Mouse (Mus musculus) limb, embryonic 14.5 days (tissue): ENCODE measurements around the gene Pik3ca. TPM values are rescaled to one million over a fixed set of nuclear protein-coding genes. Genes with fewer than 3 reads are reported as not detected.
"Not testable (repeated sequence)": the region's sequence is repeated elsewhere in the genome, so short reads cannot be mapped to it uniquely, and the experiment has no call there.

Source experiments
- ATAC-seq: fragments of 200-750 bp; cut with Nextera tagmentation; 2 replicates; pipeline ENCODE4 v1.8.0; 2017; ENCODE audit warnings: low read depth, moderate number of reproducible peaks, moderate TSS enrichment; ENCODE audit not compliant: low FRiP score
- DNase-seq: peaks from one replicate; pipeline ENCODE4 v3.0.0-alpha.2; 2015; ENCODE audit warnings: low spot score
- H3K27ac ChIP-seq: fragments of 300-500 bp; sonication (generic); replicated peaks from 2 replicates; pipeline ENCODE4 v1.5.1; 2014; ENCODE audit warnings: low read depth, mild to moderate bottlenecking, low read length, moderate library complexity, mixed read lengths
- H3K27me3 ChIP-seq: fragments of 300-500 bp; sonication (generic); 2 replicates; pipeline ENCODE4 v1.6.1; 2014; ENCODE audit warnings: low read length, mixed read lengths; ENCODE audit not compliant: control insufficient read depth, insufficient read depth
- H3K36me3 ChIP-seq: fragments of 300-500 bp; sonication (generic); 2 replicates; pipeline ENCODE4 v1.6.1; 2014; ENCODE audit warnings: mild to moderate bottlenecking, low read length, moderate library complexity, mixed read lengths; ENCODE audit not compliant: control insufficient read depth, insufficient read depth
- H3K4me1 ChIP-seq: fragments of 300-500 bp; sonication (generic); 2 replicates; pipeline ENCODE4 v1.6.1; 2014; ENCODE audit warnings: antibody characterized with exemption, low read length, mixed read lengths; ENCODE audit not compliant: control insufficient read depth, insufficient read depth
- H3K4me2 ChIP-seq: fragments of 300-500 bp; sonication (generic); replicated peaks from 2 replicates; pipeline ENCODE4 v1.6.1; 2014; ENCODE audit warnings: low read depth, mild to moderate bottlenecking, low read length, moderate library complexity; ENCODE audit not compliant: severe bottlenecking
- H3K4me3 ChIP-seq: fragments of 300-500 bp; sonication (generic); replicated peaks from 2 replicates; pipeline ENCODE4 v1.5.1; 2014; ENCODE audit warnings: low read length
- H3K9ac ChIP-seq: fragments of 300-500 bp; sonication (generic); 2 replicates; pipeline ENCODE4 v1.6.1; 2014; ENCODE audit warnings: mild to moderate bottlenecking, low read depth, low read length, moderate library complexity; ENCODE audit not compliant: severe bottlenecking
- H3K9me3 ChIP-seq: fragments of 300-500 bp; sonication (generic); 2 replicates; pipeline ENCODE4 v1.6.1; 2016; ENCODE audit warnings: low read length; ENCODE audit not compliant: control insufficient read depth
- POLR2A ChIP-seq: fragments of 200-500 bp; IDR thresholded peaks from 2 replicates; pipeline ENCODE4 v1.8.0; 2012; ENCODE audit warnings: inconsistent platforms, mild to moderate bottlenecking, moderate library complexity, borderline replicate concordance; ENCODE audit not compliant: insufficient read depth, insufficient read length; ENCODE audit errors: extremely low read depth
- WGBS: fragments of 180-500 bp; shearing (Covaris S2); extraction: QIAGEN DNeasy Blood & Tissue Kit; methylation state at CpG from one replicate; pipeline ENCODE4 v1.1.7; 2014; 5-methylcytosine and 5-hydroxymethylcytosine counted together
- polyA plus RNA-seq, 2 experiments: library from polyadenylated mRNA; depleted of rRNA in 1 of 2; stranded (reverse) in 1 of 2; unstranded in 1 of 2; fragments of >200 nt; fragmentation: Nextera tagmentation in 1 of 2; extraction: Ambion mirVana in 1 of 2; gene quantifications; 2 replicates each; pipeline versions ENCODE4 v1.2.1 to v1.2.3; 2012 to 2014

Pik3ca gene
- polyA plus RNA-seq, 2 experiments, result 17.0 to 17.1 TPM

DNA sequence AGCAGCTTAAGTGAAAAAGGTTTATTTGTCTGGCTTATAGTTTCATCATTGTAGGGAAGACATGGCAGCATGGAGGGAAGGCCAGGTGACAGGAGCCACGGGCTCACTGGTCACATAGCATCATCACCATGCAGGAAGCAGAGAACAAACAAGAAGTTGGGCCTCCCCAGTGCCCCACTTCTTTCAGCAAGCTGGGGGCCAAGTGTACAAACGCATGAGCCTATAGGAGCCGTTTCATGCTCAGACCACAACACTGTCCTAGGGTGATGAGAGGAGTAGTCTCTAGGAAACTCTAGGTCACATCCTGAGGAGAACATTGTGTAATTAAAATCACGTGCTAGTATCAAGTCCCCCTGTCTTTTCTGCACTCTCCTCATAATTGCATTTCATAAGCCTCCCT lies 30.2 kb downstream of the Pik3ca start:
- no peaks in the 10 kb centered on the region for H3K4me1 ChIP-seq
- ATAC-seq (no peak), DNase-seq (no peak)
- H3K4me2 ChIP-seq, result no peak overlapping the region
- no peak overlapping the region for H3K4me3 ChIP-seq
- H3K36me3 ChIP-seq, result no peaks in the 10 kb centered on the region
- no peak for TF ChIP-seq POLR2A
- H3K9ac ChIP-seq, result no peak overlapping the region
- H3K27me3 ChIP-seq, result no peaks in the 10 kb centered on the region
- 72% methylated on average over 4 of the region's 4 CpGs for WGBS
- H3K9me3 ChIP-seq, result no peaks in the 10 kb centered on the region
- no peak overlapping the region for H3K27ac ChIP-seq

DNA sequence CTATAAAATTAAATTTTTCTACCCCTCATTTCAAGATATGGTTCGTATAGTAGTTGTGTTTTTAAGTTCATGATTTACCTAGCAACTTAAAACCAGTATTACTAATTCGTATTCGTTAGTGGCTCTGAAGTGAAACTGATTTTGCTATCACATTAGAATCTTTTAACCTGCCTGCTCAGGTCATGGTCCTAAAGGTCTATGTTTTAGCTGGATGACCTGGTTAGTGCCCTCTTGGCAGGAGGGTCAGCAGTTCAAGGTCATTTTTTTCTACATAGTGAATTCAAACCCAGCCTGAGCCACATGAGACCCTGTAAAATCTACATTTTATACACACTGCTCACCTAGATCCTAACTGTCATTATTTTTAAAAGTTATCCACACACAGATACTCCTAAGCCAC lies 30.9 kb downstream of the Pik3ca start:
- no peak overlapping the region for H3K27ac ChIP-seq
- H3K27me3 ChIP-seq, result no peaks in the 10 kb centered on the region
- H3K9me3 ChIP-seq, result no peaks in the 10 kb centered on the region
- no peak for DNase-seq
- H3K36me3 ChIP-seq, result no peaks in the 10 kb centered on the region
- H3K4me3 ChIP-seq, result no peak overlapping the region
- H3K4me1 ChIP-seq, result no peaks in the 10 kb centered on the region
- WGBS, result 86% methylated on average over 3 of the region's 3 CpGs
- no peak overlapping the region for H3K9ac ChIP-seq
- TF ChIP-seq POLR2A, result no peak
- H3K4me2 ChIP-seq, result no peak overlapping the region
- no peak for ATAC-seq

DNA sequence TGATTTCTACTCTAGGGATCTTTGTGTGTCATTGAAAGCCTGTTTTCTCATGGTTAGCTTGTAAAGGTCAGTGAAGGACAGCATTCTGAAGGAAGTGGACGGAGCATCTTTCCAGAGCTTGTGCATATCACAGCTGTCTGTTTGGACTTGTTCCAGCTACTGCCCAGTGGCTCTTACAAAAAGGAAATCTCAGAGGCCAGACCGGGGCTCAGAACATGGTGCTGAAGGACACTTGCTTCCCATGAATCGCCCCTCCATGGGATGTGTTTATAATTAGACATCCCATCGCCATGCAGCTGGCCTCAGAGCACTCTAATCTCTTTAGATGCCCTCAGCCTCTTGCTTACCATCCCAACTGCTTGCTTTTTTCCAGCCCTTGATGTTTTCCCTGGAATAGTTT lies 31.4 kb downstream of the Pik3ca start:
- Histone ChIP-seq H3K4me1 (no peaks in the 10 kb centered on the region), H3K36me3 (no peaks in the 10 kb centered on the region), H3K4me3 (no peak overlapping the region), H3K9me3 (no peaks in the 10 kb centered on the region), H3K4me2 (no peak overlapping the region), H3K27ac (no peak overlapping the region), H3K9ac (no peak overlapping the region), H3K27me3 (no peaks in the 10 kb centered on the region)
- WGBS, result 72% methylated on average over 4 of the region's 4 CpGs
- DNase-seq, result peak; percentile 40
- TF ChIP-seq POLR2A, result no peak
- ATAC-seq, result 0 out of 2 replicates have a peak, but pooled peaks have one; percentile 30

DNA sequence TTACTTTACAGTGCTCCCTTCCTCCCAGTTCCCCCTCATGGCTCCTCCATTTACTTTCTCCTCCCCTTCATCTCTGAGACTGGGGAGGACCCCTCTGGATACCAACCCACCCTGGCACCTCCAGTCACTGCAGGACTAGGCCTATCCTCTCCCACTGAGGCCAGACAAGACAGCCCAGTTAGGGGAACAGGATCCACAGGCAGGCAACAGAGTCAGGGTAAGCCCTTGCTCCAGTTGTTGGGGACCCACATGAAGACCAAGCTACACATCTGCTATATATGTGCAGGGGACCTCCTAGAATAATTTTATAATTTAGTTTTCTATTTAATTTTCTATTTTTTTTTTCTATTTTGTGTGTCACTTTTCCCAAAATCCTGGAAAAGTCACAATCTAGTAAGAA lies 31.9 kb downstream of the Pik3ca start:
- not testable (repeated sequence) for H3K27me3 ChIP-seq, H3K4me2 ChIP-seq, H3K36me3 ChIP-seq, H3K4me1 ChIP-seq, H3K4me3 ChIP-seq, H3K9ac ChIP-seq, H3K9me3 ChIP-seq, H3K27ac ChIP-seq, DNase-seq
- ATAC-seq, result 0 out of 2 replicates have a peak, but pooled peaks have one; percentile 30

DNA sequence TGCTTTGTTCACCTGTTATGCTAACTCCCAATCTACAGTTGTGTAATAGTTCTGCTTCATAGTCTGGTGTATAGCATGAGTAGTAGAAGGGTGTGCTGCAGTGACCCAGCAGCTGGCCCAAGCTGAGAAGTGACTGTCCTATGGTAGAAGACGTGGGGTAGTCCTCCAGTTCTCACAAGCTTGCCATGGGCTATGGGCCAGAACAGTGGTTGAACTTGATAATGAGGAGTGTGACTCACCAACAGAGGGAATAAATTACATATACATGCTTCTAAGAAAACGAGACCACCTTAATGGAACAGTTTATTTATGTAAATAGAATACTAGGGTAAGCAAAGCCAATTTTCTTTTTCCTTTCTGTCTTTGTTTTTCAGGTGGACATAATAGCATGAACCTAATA lies 32.9 kb downstream of the Pik3ca start:
- ATAC-seq, result no peak
- Histone ChIP-seq H3K4me1 (no peaks in the 10 kb centered on the region), H3K36me3 (no peaks in the 10 kb centered on the region), H3K27me3 (no peaks in the 10 kb centered on the region), H3K4me3 (no peak overlapping the region), H3K27ac (no peak overlapping the region), H3K4me2 (no peak overlapping the region), H3K9ac (no peak overlapping the region), H3K9me3 (no peaks in the 10 kb centered on the region)
- DNase-seq, result no peak
- no peak for TF ChIP-seq POLR2A
- 70% methylated on average over 2 of the region's 2 CpGs for WGBS

DNA sequence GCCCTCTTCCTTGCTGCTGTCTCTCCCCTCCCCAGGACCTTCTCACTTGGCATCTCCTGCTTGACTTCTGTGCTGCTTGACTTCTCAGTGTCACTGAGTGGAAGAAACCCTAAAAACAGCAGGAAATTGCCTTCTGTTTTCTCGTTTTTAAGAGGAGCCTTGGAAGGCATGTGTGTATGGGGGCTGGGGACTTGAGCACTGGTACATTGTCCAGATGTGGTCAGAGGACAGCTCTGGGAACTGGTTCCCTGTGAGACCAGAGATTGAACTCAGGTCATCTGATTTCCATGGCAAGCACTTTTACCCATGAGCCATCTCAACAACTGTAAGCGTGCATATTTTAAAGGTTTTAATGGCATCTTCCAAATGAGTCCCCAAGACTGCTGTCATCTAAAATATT lies 36.5 kb downstream of the Pik3ca start:
- ATAC-seq (no peak), DNase-seq (no peak)
- Histone ChIP-seq H3K27me3 (no peaks in the 10 kb centered on the region), H3K9me3 (no peaks in the 10 kb centered on the region), H3K9ac (no peak overlapping the region), H3K27ac (no peak overlapping the region), H3K4me3 (no peak overlapping the region), H3K4me1 (no peaks in the 10 kb centered on the region), H3K4me2 (no peak overlapping the region), H3K36me3 (peaks cover 22% of the 10 kb centered on the region)
- WGBS, result 52% methylated on average over 2 of the region's 2 CpGs
- TF ChIP-seq POLR2A, result no peak
